Mouse (Mus musculus) lung, adult 18-20 months (tissue): Measurements from ENCODE around the gene Lmbr1.
A peak's percentile ranks its signal among the peaks of the same experiment; 100 is the strongest.

Experiments used
- DNase-seq, 2 experiments: peaks; one replicate each; pipeline ENCODE4 v3.0.0; 2022; ENCODE audit warnings: mixed read lengths in 2 of 2

Gene Lmbr1

GRCm38 (mm10) chr5:29251496-29251873 lies 126.7 kb downstream of the Lmbr1 start:
- no peak for DNase-seq

- no peak for DNase-seq
Observed at GRCm38 (mm10) chr5:29250795-29251495, 127.2 kb downstream of the Lmbr1 start.

- DNase-seq = no peak
Observed at GRCm38 (mm10) chr5:29244769-29245168, 133.4 kb downstream of the Lmbr1 start.

- DNase-seq = no peak
Observed at GRCm38 (mm10) chr5:29238379-29238778, 139.8 kb downstream of the Lmbr1 start.

GRCm38 (mm10) chr5:29230481-29230880 lies 147.7 kb downstream of the Lmbr1 start:
- DNase-seq = no peak

GRCm38 (mm10) chr5:29224089-29224488 lies 154.1 kb downstream of the Lmbr1 start:
- no peak for DNase-seq

- no peak for DNase-seq
Observed at GRCm38 (mm10) chr5:29217997-29218396, 160.2 kb downstream of the Lmbr1 start.

- DNase-seq = no peak
Observed at GRCm38 (mm10) chr5:29211980-29212555, 166.1 kb downstream of the Lmbr1 start.

GRCm38 (mm10) chr5:29205690-29206089 lies 172.5 kb downstream of the Lmbr1 start:
- DNase-seq = no peak

- DNase-seq = no peak
Observed at GRCm38 (mm10) chr5:29199868-29200267, 178.3 kb downstream of the Lmbr1 start.

- no peak for DNase-seq
Observed at GRCm38 (mm10) chr5:29198960-29199488, 179.2 kb downstream of the Lmbr1 start.

GRCm38 (mm10) chr5:29197187-29197586 lies 181.0 kb downstream of the Lmbr1 start:
- DNase-seq = no peak

- DNase-seq = no peak
Observed at GRCm38 (mm10) chr5:29196264-29196658, 181.9 kb downstream of the Lmbr1 start.

- peak; percentile 84 to 88 for DNase-seq
Observed at GRCm38 (mm10) chr5:29195570-29196263, 182.5 kb downstream of the Lmbr1 start, which contains the start of gene Rnf32. Rnf32 (plus strand) TSS chr5:29195992.

- DNase-seq = no peak
Observed at GRCm38 (mm10) chr5:29195231-29195569, 183.0 kb downstream of the Lmbr1 start.

GRCm38 (mm10) chr5:29186798-29187197 lies 191.4 kb downstream of the Lmbr1 start:
- no peak for DNase-seq
